Mouse (Mus musculus) kidney, adult 2 months (tissue): ENCODE data around the gene Ankrd23.

ENCODE experiments used
- CTCF ChIP-seq: fragments of 200-500 bp; conservative IDR thresholded peaks from 2 replicates; pipeline ENCODE4 v1.5.1; 2011; ENCODE audit warnings: low read depth, mild to moderate bottlenecking, control low read depth, low read length, moderate library complexity, mixed read lengths; ENCODE audit not compliant: insufficient read depth, insufficient read length
- POLR2A ChIP-seq: fragments of 200-500 bp; IDR thresholded peaks from one replicate; pipeline ENCODE4 v1.6.1; 2011; ENCODE audit warnings: low read depth, low read length, control low read depth

GRCm38 (mm10) chr1:36580384-36581207, 43.9 kb upstream of the Ankrd23 start:
- TF ChIP-seq CTCF (no peak), POLR2A (peak; percentile 7)
